Mouse (Mus musculus) cerebellum, postnatal 4 days (tissue): ENCODE data around the gene Gclc.
A peak's percentile ranks its signal among the peaks of the same experiment; 100 is the strongest.

Experiments
- DNase-seq, 2 experiments: peaks; one replicate each; pipeline ENCODE4 v3.0.0; 2022; ENCODE audit warnings: low spot score in 2 of 2, mixed read lengths in 1 of 2

Gene Gclc

DNA sequence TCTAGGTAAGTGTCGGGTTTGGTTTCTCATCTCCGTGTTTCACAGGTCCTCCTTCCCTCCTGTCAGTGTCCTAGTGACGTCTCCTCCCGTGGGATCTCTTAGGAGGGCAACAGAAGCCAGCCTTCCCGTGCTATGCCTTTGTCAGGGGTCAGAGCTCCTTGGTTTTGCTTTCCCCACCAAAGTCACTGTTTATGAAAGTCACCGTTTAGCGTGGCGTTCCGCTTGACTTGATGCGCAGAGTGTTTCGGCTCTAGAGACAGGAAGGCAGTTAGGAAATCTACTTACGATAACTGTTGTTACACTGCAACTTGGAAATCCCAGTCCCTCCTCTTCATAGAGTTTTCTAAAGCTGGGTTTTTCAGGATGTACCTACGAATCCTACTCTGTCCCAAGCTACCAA is 28.7 kb downstream of the Gclc start:
- DNase-seq = no peak

DNA sequence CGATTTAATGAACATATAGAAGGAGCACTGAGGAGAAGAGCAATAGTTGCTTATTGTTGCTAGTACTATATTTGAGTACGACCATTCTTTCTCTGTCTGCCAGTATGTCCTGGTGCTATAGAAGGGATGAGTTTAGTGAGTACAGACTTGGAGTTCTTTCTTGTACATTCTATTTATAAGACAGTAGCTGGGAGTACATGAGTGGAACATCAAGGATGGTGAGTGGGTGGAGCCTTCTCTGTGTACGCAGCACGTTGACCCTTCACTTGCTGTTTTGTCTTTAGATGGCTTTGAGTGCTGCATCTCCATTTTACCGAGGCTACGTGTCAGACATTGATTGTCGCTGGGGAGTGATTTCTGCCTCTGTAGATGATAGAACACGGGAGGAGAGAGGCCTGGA is 31.1 kb downstream of the Gclc start:
- no peak for DNase-seq

DNA sequence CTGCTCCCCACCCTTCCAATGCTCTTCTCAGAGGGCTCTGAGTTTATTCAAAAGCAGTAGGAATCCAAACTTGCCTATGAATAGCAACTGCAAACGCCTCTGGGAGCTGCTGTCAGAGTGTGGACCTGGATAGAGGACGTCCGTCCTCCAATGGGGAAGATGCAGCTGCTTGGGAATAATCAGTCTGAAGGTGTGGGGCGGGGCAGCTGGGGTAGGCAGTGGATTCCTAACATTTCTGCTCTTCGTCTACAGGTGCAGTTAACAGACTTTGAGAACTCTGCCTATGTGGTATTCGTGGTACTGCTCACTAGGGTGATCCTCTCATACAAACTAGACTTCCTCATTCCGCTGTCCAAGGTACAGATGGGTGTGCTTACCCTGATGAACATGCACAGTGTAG is 33.6 kb downstream of the Gclc start:
- DNase-seq = no peak

DNA sequence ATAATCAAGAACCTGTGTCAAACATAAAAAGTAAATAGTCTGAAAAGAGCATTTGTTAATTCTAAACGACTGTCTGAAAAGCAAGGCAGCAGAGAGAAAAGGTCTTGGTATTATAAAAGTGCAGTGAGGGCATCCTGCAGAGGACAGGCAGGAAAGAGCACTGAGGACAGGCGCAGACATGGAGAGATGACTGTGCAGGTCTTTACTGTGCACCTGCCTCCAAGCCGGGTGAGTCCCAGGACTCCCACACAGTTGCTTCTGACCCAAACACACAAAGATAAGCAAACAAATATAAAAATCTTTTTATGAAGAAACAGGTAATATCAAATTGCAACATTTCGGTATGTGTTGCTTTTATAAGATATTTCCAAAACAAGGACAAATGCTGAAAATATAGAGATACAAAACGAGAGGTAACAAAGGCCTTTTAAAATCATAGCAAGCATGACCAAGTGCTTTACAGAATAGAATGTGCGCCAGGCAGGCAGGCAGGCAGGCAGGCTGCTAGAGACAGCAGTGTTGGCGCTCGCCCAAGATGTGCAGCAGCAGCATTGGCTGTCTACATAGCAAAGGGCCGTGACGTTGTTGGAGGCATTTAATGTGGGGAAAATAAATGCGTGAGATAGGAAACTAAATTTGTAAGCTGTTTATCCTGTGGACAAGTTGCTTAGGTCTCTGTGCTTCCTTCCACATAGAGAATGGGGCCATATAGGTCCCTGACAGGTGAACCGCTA is 35.4 kb downstream of the Gclc start:
- DNase-seq = peak in 1 of 2 experiments; percentile 68

DNA sequence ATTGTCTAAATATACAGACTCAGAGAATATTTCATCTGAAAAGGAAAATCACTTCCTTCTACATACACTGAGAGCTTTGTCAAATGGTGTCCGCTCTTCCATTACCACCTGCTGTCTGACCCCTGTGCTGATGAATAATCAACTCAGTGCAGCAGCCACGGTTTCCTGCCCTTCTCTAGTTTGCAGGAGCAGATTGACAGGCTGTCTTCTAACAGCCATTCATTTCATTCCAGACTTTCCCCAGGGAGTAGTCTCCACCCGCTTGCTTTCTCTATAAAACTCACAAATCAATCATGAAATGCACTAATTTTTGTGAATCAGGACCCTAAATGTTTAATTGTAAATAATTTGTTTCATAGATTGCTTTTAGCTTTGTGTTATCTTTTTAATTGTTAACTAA is 39.5 kb downstream of the Gclc start:
- no peak for DNase-seq

DNA sequence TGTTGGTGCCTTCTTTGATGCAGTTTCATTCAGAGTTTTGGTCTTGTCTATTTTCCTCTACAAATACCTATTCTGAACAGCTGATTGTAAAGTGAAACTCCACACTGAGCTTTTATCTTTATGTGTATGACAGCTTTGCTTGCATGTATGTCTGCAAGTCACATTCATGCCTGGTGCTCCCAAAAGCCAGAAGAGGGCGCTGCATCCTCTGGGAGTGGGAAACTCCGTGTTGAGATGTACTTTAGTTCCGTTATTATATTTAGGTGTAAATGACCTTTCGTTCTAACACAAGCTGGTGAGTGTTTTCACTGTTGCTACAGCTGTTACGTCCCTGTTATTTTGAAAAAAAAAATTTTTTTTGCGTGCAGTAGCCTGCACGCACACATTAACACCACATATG is 48.1 kb downstream of the Gclc start:
- peak in 1 of 2 experiments; percentile 17 for DNase-seq

DNA sequence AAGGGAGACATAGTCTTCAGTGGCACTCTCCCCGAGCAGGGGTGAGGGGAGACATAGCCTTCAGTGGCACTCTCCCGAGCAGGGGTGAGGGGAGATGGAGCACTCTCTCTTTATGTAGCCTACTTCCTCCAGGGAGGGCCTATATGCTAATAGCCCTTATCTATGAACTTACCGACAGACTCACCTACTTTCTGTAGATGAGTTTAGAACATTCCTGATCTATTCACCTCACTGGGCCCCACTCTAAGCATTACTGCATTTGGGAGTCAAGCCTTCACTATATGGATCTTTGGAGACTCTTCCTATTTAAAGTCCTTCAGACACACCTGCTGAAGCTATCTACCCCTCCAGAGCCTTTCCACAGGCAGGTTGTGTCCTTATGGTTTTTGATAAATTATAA is 52.1 kb downstream of the Gclc start:
- DNase-seq = no peak

DNA sequence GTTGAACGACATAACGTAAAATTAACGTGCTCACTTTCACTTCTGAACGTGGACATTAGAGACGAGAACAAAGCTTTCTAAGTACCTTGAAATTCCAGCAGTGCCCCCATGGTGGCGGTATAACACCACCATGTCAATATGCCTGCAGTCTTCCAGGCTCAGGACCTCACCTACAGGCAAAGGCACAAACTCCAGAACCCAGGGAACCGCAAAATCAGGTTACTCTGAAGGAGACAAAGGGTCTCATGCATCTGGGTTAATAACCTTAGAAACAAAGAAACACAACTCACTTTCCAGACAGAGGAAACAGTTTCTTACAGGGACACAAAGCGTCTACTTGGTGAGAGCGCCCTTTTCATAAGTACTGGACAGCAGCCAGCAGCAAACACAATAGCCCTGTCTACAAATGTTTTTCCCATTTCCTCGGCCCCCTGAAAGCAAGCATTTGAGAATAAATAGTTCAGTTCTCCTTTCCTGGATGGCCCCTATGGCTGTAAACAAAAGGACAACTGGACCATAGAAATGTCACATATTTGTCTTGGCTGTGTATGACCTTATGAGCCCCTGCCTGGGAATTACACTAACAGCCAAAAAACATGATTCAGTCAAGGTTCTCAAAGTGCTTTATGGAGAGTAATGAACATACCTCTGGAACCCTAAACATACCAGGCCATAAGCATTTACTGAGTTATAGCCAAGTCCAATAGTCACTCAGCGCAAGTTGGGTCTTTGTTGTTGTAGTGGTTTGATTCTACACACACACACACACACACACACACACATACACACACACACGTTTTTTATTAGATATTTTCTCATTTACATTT is 52.7 kb downstream of the Gclc start:
- peak; percentile 77 to 88 for DNase-seq

DNA sequence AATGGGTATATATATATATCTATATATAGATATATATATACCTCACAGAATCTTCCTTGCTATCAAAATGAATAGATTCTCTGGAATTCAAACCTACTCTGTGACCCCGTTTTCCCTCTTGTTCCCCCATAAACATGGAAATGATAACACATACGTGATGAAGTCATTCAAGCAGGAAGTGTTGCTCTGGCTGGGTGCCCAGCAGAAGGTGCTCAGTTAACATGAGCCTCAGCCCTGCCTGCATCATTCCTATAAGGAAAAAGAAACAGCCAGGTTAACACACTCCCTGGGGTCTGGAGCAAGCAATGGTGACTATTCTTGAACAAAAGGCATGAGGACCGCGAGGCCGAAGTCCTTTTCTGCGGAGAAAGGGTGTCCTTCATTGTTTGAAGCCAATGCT is 54.1 kb downstream of the Gclc start:
- no peak for DNase-seq

DNA sequence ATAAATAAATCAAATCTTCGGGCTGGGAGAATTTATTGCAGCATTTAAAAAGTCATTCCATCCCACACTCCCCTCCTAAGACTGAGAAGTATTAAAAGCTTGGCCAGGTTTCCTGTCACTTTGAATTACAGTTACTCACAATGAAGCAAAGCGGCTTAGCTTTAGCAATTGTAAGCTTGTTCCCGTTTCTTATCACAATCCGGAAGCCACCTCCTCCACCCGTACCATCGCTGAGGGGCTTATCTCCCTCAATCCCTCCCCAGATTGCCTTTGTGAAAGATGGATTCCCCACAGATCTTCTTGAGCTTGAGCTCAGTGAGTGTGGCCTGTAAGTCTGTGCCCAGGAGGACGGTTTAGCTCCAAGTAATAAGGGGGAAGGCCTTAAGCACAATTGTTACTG is 64.5 kb downstream of the Gclc start:
- DNase-seq = no peak

DNA sequence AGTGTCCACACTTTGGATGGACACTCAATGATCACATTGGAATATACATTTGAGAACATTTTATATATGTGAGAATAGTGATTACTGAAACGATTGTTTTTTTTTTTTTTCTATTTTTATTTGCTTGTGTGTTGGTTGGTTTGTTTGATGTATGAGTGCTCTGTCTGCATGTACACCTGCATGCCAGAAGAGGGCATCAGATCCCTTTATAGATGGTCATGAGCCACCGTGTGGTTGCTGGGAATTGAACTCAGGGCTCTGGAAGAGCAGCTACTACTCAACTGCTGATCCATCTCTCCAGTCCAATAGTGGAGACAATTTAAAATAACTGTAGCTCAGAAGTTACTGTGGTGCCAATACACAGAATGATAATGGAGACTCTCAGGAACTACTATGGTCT is 65.0 kb downstream of the Gclc start:
- no peak for DNase-seq

DNA sequence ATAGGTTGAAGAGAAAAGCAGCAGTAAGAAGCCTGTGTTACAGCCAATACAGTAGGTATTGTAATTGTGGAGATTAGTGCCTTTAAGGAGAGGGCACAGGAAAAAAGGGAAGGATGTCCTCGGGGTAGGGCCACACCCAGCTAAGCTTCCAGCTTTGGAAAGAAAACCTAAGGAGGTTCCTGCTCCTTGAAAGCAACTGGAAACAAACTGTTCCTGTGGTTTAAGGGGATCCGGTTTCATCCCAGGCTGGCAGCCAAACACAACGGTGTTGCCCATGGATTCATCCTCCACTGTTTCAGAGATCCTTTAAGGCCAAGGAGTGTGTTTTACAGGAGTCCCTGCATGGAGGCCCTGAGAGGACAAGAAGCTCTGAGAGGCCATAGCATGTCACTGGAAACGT is 66.5 kb downstream of the Gclc start:
- no peak for DNase-seq

DNA sequence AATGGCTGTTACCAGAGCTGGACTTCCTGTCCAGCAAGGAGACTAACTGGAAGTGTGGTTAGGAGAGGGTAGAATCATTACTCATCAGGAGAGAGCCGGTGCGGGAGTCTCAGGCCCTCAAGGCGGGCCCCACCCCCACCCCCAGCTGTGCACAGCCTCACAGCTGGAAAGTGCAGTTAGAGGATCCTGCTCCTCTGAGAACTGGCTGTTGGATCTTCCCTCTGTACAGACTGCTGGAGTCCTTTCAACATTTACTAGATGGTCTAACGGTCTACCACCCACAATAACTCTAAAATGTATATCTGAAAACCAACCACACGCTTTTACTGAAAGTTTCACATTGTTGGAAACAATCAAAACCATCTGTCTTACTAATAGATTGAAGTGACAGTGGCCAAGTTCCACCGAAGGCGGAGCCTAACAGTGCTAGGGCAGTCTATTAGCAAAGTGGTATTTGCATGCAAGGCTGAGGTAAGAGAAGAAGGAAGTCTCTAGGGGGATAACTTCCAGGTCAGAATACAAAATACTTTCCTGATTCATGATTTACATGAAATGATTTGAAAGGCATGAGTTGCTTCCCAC is 71.1 kb downstream of the Gclc start:
- no peak for DNase-seq

DNA sequence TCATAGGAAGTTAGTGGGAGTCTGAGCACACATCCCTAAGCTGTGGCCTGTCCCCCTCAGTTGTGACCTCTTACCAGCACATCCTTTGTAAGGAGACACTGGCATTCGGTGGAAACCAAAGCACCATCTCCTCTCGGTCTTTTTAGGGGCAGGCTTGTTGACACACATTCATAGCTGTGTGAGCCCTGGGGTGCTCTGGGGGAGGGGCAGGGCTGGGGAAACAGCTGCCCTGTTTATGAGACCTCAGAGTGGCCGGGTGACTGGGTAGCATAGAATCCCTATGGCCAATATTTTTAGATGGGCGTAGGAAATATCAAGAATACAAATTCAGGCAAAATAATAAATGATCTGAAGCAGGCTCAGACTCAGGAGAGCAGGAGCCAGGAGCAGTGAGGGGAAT is 71.9 kb downstream of the Gclc start:
- DNase-seq = no peak

DNA sequence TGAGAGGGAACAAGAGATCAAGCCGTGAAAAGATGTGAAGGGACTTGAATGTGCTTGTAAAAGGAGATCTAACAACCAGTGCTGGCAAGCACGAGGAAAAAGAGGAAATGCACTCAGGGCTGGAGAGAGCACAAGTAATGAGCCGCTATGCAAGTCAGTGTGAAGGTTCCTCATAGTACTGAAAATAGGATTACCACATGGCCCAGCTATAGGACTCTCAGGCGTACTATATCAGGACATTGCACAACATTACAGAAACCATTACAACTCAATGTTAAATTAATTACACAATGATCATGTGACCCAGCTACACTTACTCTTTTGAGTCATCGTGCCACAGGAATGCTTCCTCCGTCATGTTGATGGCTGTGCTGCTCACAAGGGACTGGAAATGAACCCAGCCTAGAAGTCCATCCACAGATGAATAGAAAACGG is 74.2 kb downstream of the Gclc start:
- no peak for DNase-seq

DNA sequence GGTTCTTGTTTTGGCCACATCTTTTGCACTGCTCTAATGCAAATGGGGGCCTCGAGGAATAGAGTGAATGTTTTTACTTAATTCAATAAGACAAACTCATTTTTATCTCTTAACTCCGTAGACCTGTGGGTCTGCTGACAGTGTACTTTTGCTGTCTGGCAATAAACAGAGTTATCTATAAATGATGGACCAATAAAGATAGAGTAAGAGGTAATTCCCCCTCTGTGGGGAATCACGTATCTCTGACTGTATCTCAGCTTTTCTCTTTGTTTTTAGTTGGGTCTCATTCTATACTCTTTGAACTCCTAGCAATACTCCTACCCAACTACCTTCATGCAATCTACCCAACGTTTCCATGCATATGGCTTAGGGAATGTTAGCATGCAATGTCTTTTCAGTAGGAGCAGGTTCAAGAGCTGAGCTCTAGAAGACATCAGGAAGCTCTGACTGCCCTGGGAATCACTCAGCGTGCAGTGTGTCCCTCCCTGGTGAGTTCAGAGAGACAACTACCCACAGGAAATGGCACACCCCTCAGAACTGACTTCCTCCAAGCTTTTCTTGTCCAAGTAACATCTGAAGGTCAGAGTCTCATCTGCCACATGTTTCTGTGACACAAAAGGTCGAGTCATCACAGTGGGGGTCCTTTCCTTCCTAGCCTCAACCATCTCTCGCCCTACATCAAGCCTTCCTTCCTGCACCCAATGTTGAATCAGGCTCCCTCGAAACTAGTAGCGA is 80.1 kb downstream of the Gclc start:
- DNase-seq = no peak

DNA sequence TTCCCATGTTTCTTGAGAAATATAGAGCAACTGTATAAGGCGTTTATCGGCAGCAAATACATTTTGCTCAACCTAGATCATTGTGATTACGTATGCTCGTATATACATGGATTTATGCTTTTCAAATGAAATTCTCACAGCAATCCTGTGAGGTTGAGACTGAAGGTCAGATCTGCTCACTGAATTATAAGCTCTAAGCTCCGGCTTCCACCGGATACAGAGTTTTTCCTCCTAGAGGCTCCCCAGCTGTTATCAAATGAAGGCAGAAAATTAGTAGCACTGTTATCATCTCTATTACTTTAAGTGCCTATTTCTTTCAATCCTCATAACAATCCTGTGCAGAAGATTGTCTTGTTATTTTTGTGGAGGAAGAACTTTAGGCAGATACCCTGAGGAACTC is 80.8 kb downstream of the Gclc start:
- DNase-seq = no peak

DNA sequence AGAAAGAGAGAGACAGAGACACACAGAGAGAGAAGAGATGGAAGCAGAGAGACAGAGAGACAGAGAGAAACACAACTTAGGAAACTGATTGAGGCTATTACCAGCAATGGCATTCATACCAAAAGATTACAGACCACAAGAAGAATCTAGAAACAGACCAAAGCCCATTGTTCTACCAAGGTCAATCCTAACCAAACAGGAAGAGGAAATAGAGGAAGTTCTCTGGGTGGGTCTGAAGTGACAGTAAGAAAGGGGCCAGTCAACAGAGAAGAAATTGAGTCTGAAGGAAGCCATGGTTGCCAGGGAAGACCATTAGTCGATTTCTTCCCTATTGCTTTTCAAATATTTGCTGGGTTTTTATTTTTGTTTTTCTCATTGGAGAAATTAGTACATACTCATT is 81.4 kb downstream of the Gclc start:
- DNase-seq = no peak

DNA sequence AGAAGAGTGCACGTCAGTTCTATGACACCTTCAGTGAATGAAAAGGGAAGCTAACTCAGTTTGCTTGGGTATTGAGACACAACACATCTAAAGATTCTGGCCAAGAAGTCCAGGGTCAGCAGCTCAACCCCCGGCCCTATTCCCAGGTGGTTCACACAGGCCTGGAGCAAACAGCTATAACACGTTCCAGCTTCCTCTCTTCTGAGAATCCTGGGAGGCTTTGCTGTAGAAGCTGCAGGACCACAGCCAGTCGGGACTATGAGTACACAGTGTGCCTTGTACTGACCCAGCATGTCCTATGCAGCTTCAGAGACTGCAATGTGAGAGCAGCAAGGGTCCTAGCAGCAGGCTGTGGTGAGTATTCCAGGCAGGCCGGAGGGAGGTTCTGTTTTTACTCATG is 84.3 kb downstream of the Gclc start:
- DNase-seq = no peak
